Mouse (Mus musculus): ENCODE measurements at regions not wholly inside any gene's neighbourhood (a gene's known extent, or its start where the extent isn't known, plus 50 kb on each side); places are given as distances from the start of the nearest gene placed in this dataset.

- no peak for DNase-seq
Measured at GRCm38 (mm10) chr11:18163156-18164024, 209.7 kb upstream of the Etaa1 start.

- no peak for DNase-seq
Measured at GRCm38 (mm10) chr11:18156506-18156905, 202.8 kb upstream of the Etaa1 start.

GRCm38 (mm10) chr11:18151788-18152563, 198.3 kb upstream of the Etaa1 start:
- peak; percentile 4 for DNase-seq

DNA sequence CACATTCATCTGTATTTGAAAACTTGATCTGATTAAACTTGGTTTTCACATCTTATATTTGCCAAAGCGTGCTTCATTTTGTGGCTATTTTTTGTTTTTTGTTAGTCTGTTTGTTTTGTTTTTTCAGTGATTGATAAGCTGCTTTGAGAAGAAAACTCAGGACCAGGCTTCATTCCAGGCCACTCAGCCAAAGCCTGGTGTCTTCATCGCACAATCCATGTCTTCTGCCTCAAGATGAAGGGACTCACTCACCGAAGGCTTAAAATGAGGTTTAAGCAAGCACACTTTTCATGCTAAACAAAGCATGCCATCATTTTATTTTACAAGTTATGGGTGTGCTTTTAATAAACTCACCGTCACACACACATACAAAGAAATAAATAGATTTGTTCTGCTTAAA, 197.7 kb upstream of the Etaa1 start:
- no peak for DNase-seq

- no peak for DNase-seq
Measured at GRCm38 (mm10) chr11:18127488-18127887, 173.8 kb upstream of the Etaa1 start.

GRCm38 (mm10) chr11:18123031-18123430, 169.4 kb upstream of the Etaa1 start:
- DNase-seq: no peak

GRCm38 (mm10) chr11:18122616-18123015, 168.9 kb upstream of the Etaa1 start:
- no peak for DNase-seq

GRCm38 (mm10) chr11:18115693-18116450, 162.2 kb upstream of the Etaa1 start:
- no peak for DNase-seq

GRCm38 (mm10) chr11:18102841-18103240, 149.2 kb upstream of the Etaa1 start:
- DNase-seq: no peak

GRCm38 (mm10) chr11:18075840-18076435, 122.3 kb upstream of the Etaa1 start:
- no peak for DNase-seq

GRCm38 (mm10) chr11:18070586-18071306, 117.1 kb upstream of the Etaa1 start:
- DNase-seq: no peak

DNA sequence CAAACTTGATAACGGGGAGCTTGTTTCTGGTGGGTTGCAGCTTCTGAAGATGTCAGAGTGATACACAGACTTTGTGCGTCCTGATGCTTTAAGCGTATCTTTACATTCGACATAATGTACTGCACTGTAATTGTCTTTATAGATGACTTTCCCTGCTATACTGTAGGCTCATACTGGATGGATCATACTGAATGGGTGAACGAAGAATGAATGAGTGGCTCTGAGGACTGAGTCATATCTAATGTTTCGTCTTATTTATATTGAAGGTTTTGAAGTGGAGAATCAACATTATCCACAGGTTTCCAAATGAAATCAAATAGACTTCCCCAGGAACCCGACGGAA, 116.3 kb upstream of the Etaa1 start:
- DNase-seq: no peak

DNA sequence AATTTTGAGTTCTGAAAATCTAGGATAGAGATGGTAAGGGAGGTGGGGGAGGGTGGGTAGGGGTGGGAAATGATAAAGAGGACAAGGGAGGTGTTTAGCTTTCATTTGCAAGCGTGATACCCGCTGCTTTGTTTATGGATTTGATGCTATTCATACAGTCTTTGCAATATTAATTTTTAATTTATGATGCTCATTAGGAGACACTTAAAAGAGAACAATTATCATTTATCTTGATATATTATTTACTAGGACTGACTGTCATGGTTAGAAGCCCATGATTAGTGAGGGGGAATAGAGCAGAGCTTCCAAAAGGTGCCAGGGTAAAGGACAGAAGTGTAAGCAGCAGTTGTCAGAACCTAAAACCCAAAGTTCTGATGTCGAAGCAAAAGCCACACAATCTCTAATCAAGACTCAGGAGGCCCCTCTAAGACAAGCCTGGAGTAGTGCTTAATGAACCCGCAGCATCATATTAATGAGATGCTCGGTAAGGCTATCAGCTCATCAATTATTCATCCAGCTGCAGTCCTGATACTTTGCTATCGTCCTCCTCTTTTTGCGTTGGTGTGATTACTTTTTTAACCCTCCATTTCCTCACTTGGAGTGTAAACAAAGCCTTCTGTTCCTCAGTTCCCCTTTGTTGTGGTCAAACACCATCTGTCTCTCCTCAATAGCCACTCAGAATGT, 115.8 kb upstream of the Etaa1 start:
- no peak for DNase-seq

DNA sequence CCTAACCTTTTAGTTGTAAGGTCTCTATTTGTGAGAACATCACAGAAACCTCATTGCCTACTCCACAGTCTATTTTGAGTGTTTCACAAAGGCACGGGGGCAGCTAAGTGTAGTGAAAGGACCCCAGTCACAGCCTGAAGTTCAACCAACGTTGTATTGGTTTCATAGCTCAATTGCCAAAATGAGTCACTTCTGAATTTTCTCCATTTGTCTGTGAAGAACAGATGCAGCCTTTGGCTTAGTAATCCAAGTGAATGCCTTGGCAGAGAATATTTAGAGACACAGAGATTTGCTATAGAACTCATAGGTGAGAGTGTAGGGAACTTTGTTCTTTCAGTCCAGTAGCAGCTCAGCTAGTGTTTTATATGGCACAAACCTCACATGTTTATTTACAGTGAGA, 114.4 kb upstream of the Etaa1 start:
- no peak for DNase-seq

DNA sequence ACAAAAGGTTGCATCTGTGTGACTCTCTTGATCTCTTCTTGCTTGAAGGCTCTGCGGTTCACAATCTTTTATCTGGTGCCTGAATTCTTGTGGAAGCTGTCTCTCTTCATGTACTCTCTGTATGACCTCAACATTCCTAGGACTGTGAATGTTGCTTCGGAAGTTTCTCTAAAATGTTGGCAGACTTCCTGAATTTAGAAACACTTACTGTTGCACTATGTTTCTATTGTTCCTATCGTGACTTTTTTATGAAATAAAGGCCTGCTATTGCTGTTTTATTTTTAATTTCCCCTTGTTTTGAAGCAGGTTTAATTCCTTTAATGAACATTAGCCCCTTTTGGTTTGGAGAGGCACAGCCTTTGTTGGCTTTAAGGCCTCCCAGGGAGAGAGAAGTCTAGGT, 114.0 kb upstream of the Etaa1 start:
- DNase-seq: no peak

DNA sequence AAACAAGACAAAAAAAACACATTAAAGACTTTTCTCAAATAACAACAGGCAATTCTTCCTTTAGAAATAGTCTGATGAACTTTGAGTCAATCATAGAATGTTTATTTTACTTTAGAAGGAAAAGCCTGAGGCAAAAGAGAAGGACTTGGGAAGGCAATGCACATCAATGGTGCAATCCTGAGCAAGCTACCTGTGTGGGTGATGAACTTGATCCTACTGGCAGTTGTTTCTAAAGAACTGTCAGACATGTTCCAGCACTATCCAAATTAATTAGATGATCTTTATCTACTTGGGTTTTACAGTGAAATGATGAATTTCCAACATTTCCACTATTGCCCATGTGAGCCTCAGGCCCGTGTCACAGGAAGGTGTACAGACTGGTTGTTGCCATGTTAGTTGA, 87.9 kb upstream of the Etaa1 start:
- no peak for DNase-seq

DNA sequence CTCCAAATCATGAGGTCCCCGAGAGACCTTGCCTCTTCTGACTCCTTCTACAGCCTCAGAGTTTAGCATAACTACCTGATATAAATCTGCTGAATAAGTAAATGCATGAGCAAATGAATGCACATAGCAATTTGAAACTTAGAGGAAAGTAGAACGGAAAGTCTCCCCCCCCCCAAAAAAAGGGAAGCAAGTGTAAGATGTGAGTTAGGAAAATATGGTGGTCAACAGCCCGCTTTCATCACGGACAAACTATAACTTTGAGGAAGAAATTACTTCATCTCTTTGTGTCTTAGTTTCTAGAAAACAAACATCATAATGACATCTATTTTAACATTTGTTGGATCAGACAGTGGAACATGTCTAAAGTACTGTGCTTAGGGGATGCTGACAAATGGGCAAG, 77.4 kb upstream of the Etaa1 start:
- DNase-seq: no peak

DNA sequence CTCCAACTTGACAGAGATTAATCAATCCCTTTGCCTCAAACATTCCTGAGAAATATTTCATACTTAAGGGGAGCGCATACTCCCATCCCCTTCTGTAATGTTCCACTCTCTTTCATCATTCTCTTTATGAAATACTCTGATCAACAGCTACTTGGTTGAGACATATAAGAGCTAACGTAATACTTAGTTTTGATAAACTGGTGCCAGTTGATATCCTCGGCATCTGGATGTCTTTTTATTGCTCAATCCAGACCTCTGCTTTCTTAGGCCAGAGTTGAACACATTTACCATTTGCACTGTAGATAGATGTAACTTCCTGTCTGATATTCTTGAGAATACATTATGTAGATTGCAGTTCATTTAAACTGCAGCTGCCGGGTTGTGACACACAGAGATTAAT, 68.4 kb upstream of the Etaa1 start:
- DNase-seq: no peak

GRCm38 (mm10) chr11:18015239-18015638, 61.6 kb upstream of the Etaa1 start:
- DNase-seq: no peak

DNA sequence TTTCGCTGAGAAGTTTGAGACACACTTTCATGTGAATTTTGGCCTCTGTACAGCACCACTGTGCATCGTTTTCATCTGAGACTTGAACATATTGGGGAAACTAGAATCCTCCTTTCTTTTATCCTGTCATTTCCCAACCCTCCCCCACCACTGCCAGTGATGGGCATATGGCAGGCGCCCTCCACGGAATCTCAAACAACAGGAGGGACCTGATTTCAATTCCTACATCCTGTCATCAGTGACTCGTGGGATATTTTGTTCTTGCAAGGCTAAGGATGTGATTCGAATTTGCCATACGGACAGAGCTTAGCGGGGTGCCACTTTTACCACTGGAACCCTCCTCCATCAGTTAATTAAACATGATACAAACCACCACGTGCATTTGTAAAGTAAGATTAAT, 60.9 kb upstream of the Etaa1 start:
- no peak for DNase-seq

- no peak for DNase-seq
Measured at GRCm38 (mm10) chr11:18012085-18012484, 58.4 kb upstream of the Etaa1 start.

Data from kidney, adult 11 months (tissue).